Mouse (Mus musculus) CH12.LX (cell line): ENCODE results near the gene Col6a1. TPM values are rescaled to one million over a fixed set of nuclear protein-coding genes. Genes with fewer than 3 reads are reported as not detected.

Experiments used
- DNase-seq: peaks from one replicate; pipeline ENCODE4 v3.0.0-alpha.2; 2013; ENCODE audit errors: extremely low read depth
- H3K27ac ChIP-seq: 2 replicates; pipeline ENCODE4 v1.5.1; 2012; ENCODE audit warnings: low read depth, mild to moderate bottlenecking, control low read depth, moderate library complexity; ENCODE audit not compliant: insufficient read depth
- H3K27me3 ChIP-seq: replicated peaks from 2 replicates; pipeline ENCODE3; 2012; ENCODE audit warnings: inconsistent platforms
- H3K36me3 ChIP-seq, 2 experiments: replicated peaks in 1 of 2; 2 replicates each; pipeline versions ENCODE3 to v1.6.1; 2012; ENCODE audit warnings: inconsistent platforms in 1 of 2, low read length in 1 of 2, mild to moderate bottlenecking in 1 of 2, mixed read lengths in 1 of 2, moderate library complexity in 1 of 2; ENCODE audit not compliant: control insufficient read depth in 1 of 2, insufficient read depth in 1 of 2
- H3K4me1 ChIP-seq, 2 experiments: 2 replicates each; pipeline ENCODE4 v1.6.1; 2012; ENCODE audit warnings: inconsistent platforms in 1 of 2, moderate library complexity in 1 of 2; ENCODE audit not compliant: insufficient read depth in 2 of 2, control insufficient read depth in 1 of 2
- H3K4me2 ChIP-seq: 2 replicates; pipeline ENCODE4 v1.6.1; 2012; ENCODE audit warnings: low read depth, mild to moderate bottlenecking, control low read depth; ENCODE audit not compliant: poor library complexity, insufficient read depth, severe bottlenecking
- H3K4me3 ChIP-seq, 3 experiments: fragments of 150-350 bp in 1 of 3; sonication (generic) in 1 of 3; replicated peaks in 1 of 3; 2 replicates each; pipeline versions ENCODE3 to v1.5.1; 2011 to 2012; ENCODE audit warnings: low read depth in 2 of 3, low read length in 2 of 3, mild to moderate bottlenecking in 2 of 3, moderate library complexity in 2 of 3, control low read depth in 1 of 3, improper control_type of control experiment in 1 of 3, inconsistent platforms in 1 of 3, mixed read lengths in 1 of 3; ENCODE audit not compliant: poor library complexity in 1 of 3
- H3K79me2 ChIP-seq: replicated peaks from 2 replicates; pipeline ENCODE4 v1.6.1; 2012; ENCODE audit warnings: mild to moderate bottlenecking, moderate library complexity; ENCODE audit not compliant: control insufficient read depth, poor library complexity, insufficient read depth, severe bottlenecking; ENCODE audit errors: extremely low read depth
- H3K9ac ChIP-seq: 2 replicates; pipeline ENCODE4 v1.6.1; 2012; ENCODE audit warnings: low read depth, mild to moderate bottlenecking, control low read depth, moderate library complexity; ENCODE audit not compliant: insufficient read depth
- H3K9me3 ChIP-seq: replicated peaks from 2 replicates; pipeline ENCODE3; 2012; ENCODE audit warnings: low read length, inconsistent platforms, mixed read lengths
- CHD1 ChIP-seq: IDR thresholded peaks from 2 replicates; pipeline ENCODE4 v1.6.1; 2012; ENCODE audit warnings: low read depth, low read length, improper control_type of control experiment, inconsistent platforms
- ELF1 ChIP-seq: IDR thresholded peaks from 2 replicates; pipeline ENCODE4 v1.6.1; 2014; ENCODE audit warnings: low read depth, mild to moderate bottlenecking, inconsistent platforms, low read length, improper control_type of control experiment
- EP300 ChIP-seq: IDR thresholded peaks from 2 replicates; pipeline ENCODE4 v1.6.1; 2011; ENCODE audit warnings: low read length, improper control_type of control experiment
- ETS1 ChIP-seq: conservative IDR thresholded peaks from 2 replicates; pipeline ENCODE4 v1.6.1; 2012; ENCODE audit warnings: low read depth, mild to moderate bottlenecking, inconsistent platforms, low read length, improper control_type of control experiment, moderate library complexity
- GABPA ChIP-seq: IDR thresholded peaks from 2 replicates; pipeline ENCODE4 v1.6.1; 2012; ENCODE audit warnings: low read depth, low read length, improper control_type of control experiment, inconsistent platforms; ENCODE audit not compliant: insufficient replicate concordance
- IRF4 ChIP-seq: IDR thresholded peaks from 2 replicates; pipeline ENCODE4 v1.6.1; 2014; ENCODE audit warnings: low read depth, mild to moderate bottlenecking, inconsistent platforms, low read length, improper control_type of control experiment
- KAT2A ChIP-seq: IDR thresholded peaks from 2 replicates; pipeline ENCODE4 v1.6.1; 2012; ENCODE audit warnings: low read length, improper control_type of control experiment, inconsistent platforms; ENCODE audit not compliant: insufficient replicate concordance
- MAX ChIP-seq: IDR thresholded peaks from 2 replicates; pipeline ENCODE4 v1.6.1; 2011; ENCODE audit warnings: low read length, improper control_type of control experiment
- MAZ ChIP-seq: IDR thresholded peaks from 2 replicates; pipeline ENCODE4 v1.6.1; 2012; ENCODE audit warnings: low read depth, mild to moderate bottlenecking, inconsistent platforms, low read length, improper control_type of control experiment, moderate library complexity
- MEF2A ChIP-seq: IDR thresholded peaks from 2 replicates; pipeline ENCODE4 v1.6.1; 2014; ENCODE audit warnings: low read depth, mild to moderate bottlenecking, inconsistent platforms, low read length, improper control_type of control experiment, borderline replicate concordance
- MXI1 ChIP-seq: IDR thresholded peaks from 2 replicates; pipeline ENCODE4 v1.6.1; 2011; ENCODE audit warnings: mild to moderate bottlenecking, low read depth, low read length, improper control_type of control experiment
- NRF1 ChIP-seq: IDR thresholded peaks from 2 replicates; pipeline ENCODE4 v1.6.1; 2014; ENCODE audit warnings: low read depth, mild to moderate bottlenecking, inconsistent platforms, low read length, improper control_type of control experiment, moderate library complexity
- POLR2A ChIP-seq: IDR thresholded peaks from 2 replicates; pipeline ENCODE4 v1.6.1; 2011; ENCODE audit warnings: low read depth, mild to moderate bottlenecking, improper control_type of control experiment, low read length
- POLR2AphosphoS2 ChIP-seq: IDR thresholded peaks from 2 replicates; pipeline ENCODE4 v1.6.1; 2011; ENCODE audit warnings: low read depth, low read length, improper control_type of control experiment
- SIN3A ChIP-seq: IDR thresholded peaks from 2 replicates; pipeline ENCODE4 v1.6.1; 2012; ENCODE audit warnings: low read length, improper control_type of control experiment, inconsistent platforms
- USF1 ChIP-seq: IDR thresholded peaks from 2 replicates; pipeline ENCODE4 v1.6.1; 2014; ENCODE audit warnings: low read depth, mild to moderate bottlenecking, inconsistent platforms, low read length, improper control_type of control experiment
- USF2 ChIP-seq: conservative IDR thresholded peaks from 2 replicates; pipeline ENCODE4 v1.6.1; 2011; ENCODE audit warnings: low read depth, low read length, improper control_type of control experiment
- ZC3H11A ChIP-seq: IDR thresholded peaks from 2 replicates; pipeline ENCODE4 v1.6.1; 2012; ENCODE audit warnings: low read depth, mild to moderate bottlenecking, inconsistent platforms, low read length, improper control_type of control experiment
- ZMIZ1 ChIP-seq: IDR thresholded peaks from 2 replicates; pipeline ENCODE4 v1.6.1; 2012; ENCODE audit warnings: low read depth, mild to moderate bottlenecking, inconsistent platforms, low read length, improper control_type of control experiment
- ZNF384 ChIP-seq: IDR thresholded peaks from 2 replicates; pipeline ENCODE4 v1.6.1; 2012; ENCODE audit warnings: low read depth, low read length, improper control_type of control experiment, inconsistent platforms
- dilution Hi-C: fragments of 300-500 bp; cut with MboI; formaldehyde crosslinking; loops from 2 replicates; pipeline ENCODE4 v1.14.3; 2020; ENCODE audit warnings: low sequenced_read_pairs; ENCODE audit not compliant: extremely low pct_unique_long_range_greater_than_20kb, extremely low pct_ligation_motif_present
- in situ Hi-C: fragments of 300-500 bp; cut with MboI; formaldehyde crosslinking; loops from 3 replicates; pipeline ENCODE4 v1.14.3; 2019; ENCODE audit warnings: low sequenced_read_pairs, low pct_ligation_motif_present, low pct_unique_long_range_greater_than_20kb, mixed read lengths
- polyA plus RNA-seq: library from polyadenylated mRNA; unstranded; fragments of >175 nt; gene quantifications from 2 replicates; pipeline ENCODE4 v1.2.1, GENCODE M21; 2012; ENCODE audit warnings: low read depth; ENCODE audit not compliant: insufficient read length
- total RNA-seq, 2 experiments: library from RNA; depleted of rRNA; stranded (reverse); fragments of 300-350 nt in 1 of 2; fragments of >200 nt in 1 of 2; gene quantifications; 2 replicates each; pipeline ENCODE4 v1.2.3; 2012 to 2014

Gene Col6a1
- total and polyA plus RNA-seq, 3 experiments, result 0.21 TPM; not detected in 2

DNA sequence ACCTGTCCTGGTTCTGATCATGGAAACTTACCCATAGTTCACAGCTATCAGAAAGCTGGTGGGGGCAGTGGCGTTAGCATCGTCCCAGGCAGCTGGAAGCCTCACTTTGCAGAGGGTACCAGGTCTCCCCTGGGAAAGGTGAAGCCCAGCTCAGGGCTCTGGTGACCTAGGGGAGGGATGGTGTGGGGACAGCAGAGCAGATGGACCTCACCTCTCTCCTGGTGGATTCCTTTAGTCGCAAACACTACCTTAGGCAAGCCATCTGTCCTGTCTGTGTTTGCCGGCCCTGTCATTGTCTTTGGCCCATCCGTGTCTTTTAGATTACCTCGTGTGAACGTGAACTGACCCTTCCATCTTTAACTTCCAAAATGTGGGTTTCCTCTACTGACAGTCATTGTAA is 42.5 kb downstream of the Col6a1 start:
- no peaks in the 10 kb centered on the region for H3K79me2 ChIP-seq
- no peak overlapping the region for H3K4me3 ChIP-seq
- H3K27me3 ChIP-seq, result peaks cover 71% of the 10 kb centered on the region
- no peaks in the 10 kb centered on the region for H3K4me1 ChIP-seq
- in situ Hi-C loops, result no loop called here
- no peak overlapping the region for H3K9ac ChIP-seq
- peaks cover 2% of the 10 kb centered on the region for H3K9me3 ChIP-seq
- no peak for TF ChIP-seq USF1
- no peaks in the 10 kb centered on the region for H3K36me3 ChIP-seq
- DNase-seq, result no peak
- no peak overlapping the region for H3K27ac ChIP-seq
- dilution Hi-C loops, result no loop called here
- no peak overlapping the region for H3K4me2 ChIP-seq

- Histone ChIP-seq H3K9me3 (peaks cover 2% of the 10 kb centered on the region), H3K27ac (no peak overlapping the region), H3K4me2 (no peak overlapping the region), H3K4me3 (no peak overlapping the region), H3K27me3 (peaks cover 79% of the 10 kb centered on the region), H3K79me2 (no peaks in the 10 kb centered on the region), H3K9ac (no peak overlapping the region), H3K4me1 (no peaks in the 10 kb centered on the region), H3K36me3 (no peaks in the 10 kb centered on the region)
- dilution Hi-C loops, result no loop called here
- in situ Hi-C loops, result no loop called here
- DNase-seq, result no peak
- TF ChIP-seq MAZ (no peak), CHD1 (no peak), KAT2A (no peak), USF2 (no peak), ZNF384 (no peak), SIN3A (no peak), MAX (no peak)
Observed at GRCm38 (mm10) chr10:76681882-76682281, 44.1 kb downstream of the Col6a1 start.

GRCm38 (mm10) chr10:76680758-76681650 is 45.0 kb downstream of the Col6a1 start:
- dilution Hi-C loops, result no loop called here
- H3K4me3 ChIP-seq, result no peak overlapping the region

More at GRCm38 (mm10) chr10:76680758-76681650, 45.0 kb downstream of the Col6a1 start:
- Histone ChIP-seq H3K27me3 (peaks cover 76% of the 10 kb centered on the region), H3K4me2 (no peak overlapping the region), H3K27ac (no peak overlapping the region), H3K79me2 (no peaks in the 10 kb centered on the region), H3K9me3 (peaks cover 2% of the 10 kb centered on the region), H3K9ac (no peak overlapping the region), H3K4me1 (no peaks in the 10 kb centered on the region), H3K36me3 (no peaks in the 10 kb centered on the region)
- no peak for DNase-seq
- TF ChIP-seq ZC3H11A (no peak), IRF4 (no peak), ZMIZ1 (no peak), ELF1 (no peak), EP300 (no peak), MXI1 (no peak), SIN3A (no peak), ETS1 (no peak), NRF1 (no peak), GABPA (no peak), MEF2A (no peak), POLR2AphosphoS2 (no peak), POLR2A (no peak)
- in situ Hi-C loops, result no loop called here
